Mouse (Mus musculus) adrenal gland, postnatal 25 days (tissue): ENCODE data around the gene Axin1. TPM values are rescaled to one million over a fixed set of nuclear protein-coding genes. Genes with fewer than 3 reads are reported as not detected.
"Not testable (repeated sequence)": the region's sequence is repeated elsewhere in the genome, so short reads cannot be mapped to it uniquely, and the experiment has no call there.

Experiments used
- DNase-seq: peaks from one replicate; pipeline ENCODE4 v3.0.0; 2021; ENCODE audit warnings: mixed read lengths
- long read RNA-seq: library from polyadenylated mRNA; stranded (forward); transcript quantifications from one replicate; pipeline ENCODE4 v2.0.0, GENCODE M21; 2021
- total RNA-seq: library from RNA; stranded (reverse); gene quantifications from 2 replicates; pipeline ENCODE4 v1.2.3, GENCODE M21; 2021

The Axin1 gene
- total RNA-seq: 40.4 and 42.6 TPM in 2 replicates
- long read RNA-seq, transcript Axin1-201 (11 exons, 3,777 nt): minor isoform, 14 of 58 reads
- long read RNA-seq, transcript Axin1-203 (10 exons, 2,890 nt): major isoform, 18 of 58 reads
- long read RNA-seq, partial matches to known transcripts: 6 of 58 reads
- long read RNA-seq, other reads (novel, unspliced or antisense): 20 of 58 reads

GRCm38 (mm10) chr17:26138239-26138836 is at the start of gene Axin1:
Axin1 (plus strand) TSS chr17:26138688.
- DNase-seq: peak; percentile 93

GRCm38 (mm10) chr17:26089905-26090632 is 48.4 kb upstream of the Axin1 start, which contains the start of gene Decr2:
Decr2 (minus strand) TSS chr17:26090337.
- DNase-seq: peak; percentile 91

- DNase-seq: no peak
These were observed 43.9 kb upstream of the Axin1 start for GRCm38 (mm10) chr17:26094531-26095110.

- DNase-seq: peak; percentile 68
These were observed 43.3 kb upstream of the Axin1 start, which contains the start of gene Nme4 for GRCm38 (mm10) chr17:26095121-26095740. Nme4 (minus strand) TSS chr17:26095602.

GRCm38 (mm10) chr17:26098461-26098860 is 40.0 kb upstream of the Axin1 start:
- DNase-seq: no peak

- not testable (repeated sequence) for DNase-seq
These were observed 39.2 kb upstream of the Axin1 start for GRCm38 (mm10) chr17:26099316-26099715.

- DNase-seq: no peak
These were observed 38.3 kb upstream of the Axin1 start for GRCm38 (mm10) chr17:26100166-26100565.

GRCm38 (mm10) chr17:26101478-26101877 is 37.0 kb upstream of the Axin1 start:
- DNase-seq: peak; percentile 33

GRCm38 (mm10) chr17:26105619-26106018 is 32.9 kb upstream of the Axin1 start:
- DNase-seq: no peak

GRCm38 (mm10) chr17:26110156-26110555 is 28.3 kb upstream of the Axin1 start:
- no peak for DNase-seq

GRCm38 (mm10) chr17:26111024-26111423 is 27.5 kb upstream of the Axin1 start:
- no peak for DNase-seq

- DNase-seq: no peak
These were observed 26.8 kb upstream of the Axin1 start for GRCm38 (mm10) chr17:26111722-26112121.

- DNase-seq: no peak
These were observed 25.7 kb upstream of the Axin1 start for GRCm38 (mm10) chr17:26112751-26113150.

GRCm38 (mm10) chr17:26113181-26113948 is 25.1 kb upstream of the Axin1 start, which contains the start of gene Tmem8:
Tmem8 (plus strand) TSS chr17:26113299.
- DNase-seq: peak; percentile 77

- no peak for DNase-seq
These were observed 24.4 kb upstream of the Axin1 start for GRCm38 (mm10) chr17:26114061-26114460.

GRCm38 (mm10) chr17:26114461-26114860 is 24.0 kb upstream of the Axin1 start:
- DNase-seq: not testable (repeated sequence)

GRCm38 (mm10) chr17:26115205-26115898 is 23.1 kb upstream of the Axin1 start:
- no peak for DNase-seq

- no peak for DNase-seq
These were observed 22.5 kb upstream of the Axin1 start for GRCm38 (mm10) chr17:26115956-26116487.

GRCm38 (mm10) chr17:26116503-26117258 is 21.8 kb upstream of the Axin1 start:
- DNase-seq: no peak
